Mouse (Mus musculus): Measurements from ENCODE around the gene Rnf130.

GRCm38 (mm10) chr11:50149603-50150150, 124.5 kb downstream of the Rnf130 start:
- TF ChIP-seq POLR2A (IDR thresholded peaks at IDR 0.05; ENCODE audit: borderline replicate concordance, extremely low read depth, insufficient read depth, insufficient read length, poor library complexity, severe bottlenecking) (no peak), CTCF (IDR thresholded peaks at IDR 0.05; ENCODE audit: borderline replicate concordance, extremely low read depth, insufficient read depth, insufficient read length) (no peak)
